Mouse (Mus musculus) 3T3-L1 (cell line): ENCODE data around the gene Kcnj2.

Experiments used
- DNase-seq: peaks from one replicate; pipeline ENCODE4 v3.0.0-alpha.2; 2015; ENCODE audit warnings: low read depth, low spot score

Gene Kcnj2

GRCm38 (mm10) chr11:111091117-111091516 is 25.2 kb downstream of the Kcnj2 start:
- DNase-seq: no peak

- no peak for DNase-seq
Measured at GRCm38 (mm10) chr11:111092967-111093366, 27.0 kb downstream of the Kcnj2 start.

GRCm38 (mm10) chr11:111096612-111097011 is 30.6 kb downstream of the Kcnj2 start:
- DNase-seq: no peak

- no peak for DNase-seq
Measured at GRCm38 (mm10) chr11:111100131-111100530, 34.2 kb downstream of the Kcnj2 start.

- no peak for DNase-seq
Measured at GRCm38 (mm10) chr11:111100651-111101050, 34.7 kb downstream of the Kcnj2 start.

- no peak for DNase-seq
Measured at GRCm38 (mm10) chr11:111101620-111102176, 35.7 kb downstream of the Kcnj2 start.

GRCm38 (mm10) chr11:111104422-111104821 is 38.5 kb downstream of the Kcnj2 start:
- DNase-seq: no peak

- DNase-seq: no peak
Measured at GRCm38 (mm10) chr11:111108130-111108529, 42.2 kb downstream of the Kcnj2 start.

- DNase-seq: no peak
Measured at GRCm38 (mm10) chr11:111121514-111121913, 55.5 kb downstream of the Kcnj2 start.

GRCm38 (mm10) chr11:111123324-111123723 is 57.4 kb downstream of the Kcnj2 start:
- DNase-seq: no peak

GRCm38 (mm10) chr11:111125963-111126362 is 60.0 kb downstream of the Kcnj2 start:
- DNase-seq: no peak
